Mouse (Mus musculus) C2C12 (cell line): Measurements from ENCODE around the gene Sult2b1.

Experiments used
- CTCF ChIP-seq: IDR thresholded peaks from one replicate; pipeline ENCODE4 v1.5.1; 2011; ENCODE audit not compliant: control insufficient read depth, insufficient read depth, insufficient read length
- FOSL1 ChIP-seq: IDR thresholded peaks from one replicate; pipeline ENCODE4 v1.8.0; 2011; ENCODE audit warnings: mild to moderate bottlenecking, low read length; ENCODE audit not compliant: poor library complexity, insufficient read depth, severe bottlenecking
- MAX ChIP-seq: IDR thresholded peaks from one replicate; pipeline ENCODE4 v1.6.1; 2011; ENCODE audit warnings: mild to moderate bottlenecking, control low read depth
- MYOD1 ChIP-seq: IDR thresholded peaks from one replicate; pipeline ENCODE4 v1.6.1; 2011; ENCODE audit warnings: low read depth; ENCODE audit not compliant: control insufficient read depth, insufficient read length
- MYOG ChIP-seq: IDR thresholded peaks from one replicate; pipeline ENCODE4 v1.6.1; 2011; ENCODE audit not compliant: control insufficient read depth, insufficient read length; ENCODE audit errors: extremely low read depth
- USF1 ChIP-seq: IDR thresholded peaks from one replicate; pipeline ENCODE4 v1.6.1; 2011; ENCODE audit warnings: low read depth, mild to moderate bottlenecking, control low read depth, moderate library complexity

DNA sequence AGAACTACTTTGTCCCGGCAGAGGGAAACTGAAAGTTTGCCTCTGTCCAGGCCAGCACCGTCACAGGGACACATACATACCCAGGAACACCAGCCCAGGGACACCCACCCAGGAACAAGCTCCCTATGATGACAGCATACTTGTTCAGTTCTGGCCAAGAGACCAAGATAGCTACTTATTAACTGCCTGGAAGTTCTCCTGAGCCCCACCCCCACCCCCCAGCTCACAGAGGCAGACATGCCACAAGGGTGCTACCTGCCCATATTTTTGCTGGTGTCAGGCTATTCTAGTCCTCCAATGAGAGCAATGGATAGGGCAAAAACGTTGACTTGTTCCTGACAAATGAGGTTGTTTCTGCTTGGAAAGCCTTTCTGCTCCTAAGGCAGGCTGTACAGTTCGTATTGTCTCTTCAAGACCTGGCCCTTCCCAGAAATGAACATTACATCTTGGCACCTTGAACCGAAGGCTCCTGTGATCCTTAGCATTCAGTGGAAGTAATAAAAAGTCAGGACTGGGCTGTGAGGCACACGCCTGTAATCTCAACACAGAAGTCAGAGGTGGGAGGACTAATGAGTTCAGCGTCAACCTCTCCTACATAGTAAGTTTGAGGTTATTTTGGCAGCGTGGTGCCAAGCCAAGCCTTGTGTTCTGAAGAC, 13.9 kb downstream of the Sult2b1 start:
- TF ChIP-seq MAX, result no peak
- TF ChIP-seq CTCF, result no peak
- no peak for TF ChIP-seq MYOG
- no peak for TF ChIP-seq MYOD1
- no peak for TF ChIP-seq USF1
- TF ChIP-seq FOSL1, result no peak
